In the genomic region with DNA sequence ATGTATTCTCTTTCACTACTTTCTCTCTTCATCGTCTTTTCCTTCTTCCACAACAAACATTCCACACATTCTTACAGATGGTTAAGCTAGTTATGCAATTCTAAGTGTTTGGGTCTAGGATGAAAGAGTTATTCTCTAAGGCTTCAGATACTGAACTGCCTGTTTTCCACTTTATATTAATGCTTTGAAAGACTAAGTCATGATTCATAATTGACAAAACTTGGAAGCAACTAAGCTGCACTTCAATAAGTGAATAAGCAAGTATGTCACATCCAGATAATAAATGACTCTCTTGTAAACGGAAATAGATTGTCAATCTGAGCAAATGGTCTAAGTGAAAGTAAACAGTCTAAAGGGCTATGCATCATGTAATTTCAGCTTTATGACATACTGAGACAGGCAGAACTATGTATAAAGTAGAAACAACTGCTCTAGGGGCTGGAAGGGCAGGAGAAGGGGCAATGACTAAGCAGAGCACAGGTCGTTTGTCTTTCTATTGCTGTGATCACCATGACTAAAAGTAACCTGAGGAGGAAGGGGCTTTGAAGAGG, we compare ENCODE assay signal across 26 mouse cellular contexts. TPM values are rescaled to one million over a fixed set of nuclear protein-coding genes. Genes with fewer than 3 reads are reported as not detected.
A peak's percentile ranks its signal among the peaks of the same experiment; 100 is the strongest.
DNase-seq lines count a peak whose midpoint lies in the region; ATAC-seq and TF ChIP-seq lines count a peak whose summit lies in the region.
"Had no signal": no experiment of that assay in that cellular context is flagged by ENCODE, and none has a peak within 500 bp of the region (broad histone marks: within the 10 kb centered on the region; RNA-seq: fewer than 3 reads in every experiment).

No protein-coding gene starts in this region.

- H3K9me3 ChIP-seq in heart, embryonic 12.5 days (replicated peaks): no peaks in the 10 kb centered on the region
- H3K9me3 ChIP-seq: embryonic facial prominence, embryonic 12.5 days; forebrain, embryonic 13.5 days; heart, embryonic 10.5 days; hindbrain, embryonic 10.5 days; limb, embryonic 12.5 days; midbrain, embryonic 12.5 days had no signal

- no peak for TF ChIP-seq CTCF in layer of hippocampus, adult 2 months (conservative IDR thresholded peaks at IDR 0.05)

- peaks cover 12% of the 10 kb centered on the region for H3K4me1 ChIP-seq in heart, embryonic 12.5 days (replicated peaks)
- H3K4me1 ChIP-seq: forebrain, embryonic 13.5 days; midbrain, embryonic 12.5 days had no signal

- no peaks in the 10 kb centered on the region for H3K27me3 ChIP-seq in heart, embryonic 12.5 days (replicated peaks)
- H3K27me3 ChIP-seq: embryonic facial prominence, embryonic 12.5 days; forebrain, embryonic 13.5 days; limb, embryonic 12.5 days; midbrain, embryonic 12.5 days; Patski had no signal

- no peak overlapping the region for H3K9ac ChIP-seq in heart, embryonic 12.5 days
- H3K9ac ChIP-seq: embryonic facial prominence, embryonic 12.5 days; forebrain, embryonic 13.5 days; limb, embryonic 12.5 days; liver, postnatal 0 days; midbrain, embryonic 12.5 days had no signal

- H3K36me3 ChIP-seq in heart, embryonic 12.5 days: peaks cover 21% of the 10 kb centered on the region

- no peak overlapping the region for H3K4me3 ChIP-seq in layer of hippocampus, adult 2 months
- H3K4me3 ChIP-seq in heart, embryonic 12.5 days: no peak overlapping the region
- H3K4me3 ChIP-seq: embryonic facial prominence, embryonic 12.5 days; erythroblast, embryonic 14.5 days; forebrain, embryonic 13.5 days; heart, embryonic 10.5 days; hindbrain, embryonic 10.5 days; limb, embryonic 12.5 days; midbrain, embryonic 12.5 days had no signal

- WGBS in large intestine, adult 2 months: 10% methylated on average over 3 of the region's 3 CpGs
- WGBS in heart, embryonic 12.5 days: 49% methylated on average over 3 of the region's 3 CpGs

- no peak overlapping the region for H3K4me2 ChIP-seq in heart, embryonic 12.5 days
- H3K4me2 ChIP-seq: embryonic facial prominence, embryonic 12.5 days; forebrain, embryonic 13.5 days; limb, embryonic 12.5 days; liver, embryonic 11.5 days; midbrain, embryonic 12.5 days had no signal

- ATAC-seq in heart, embryonic 12.5 days (ENCODE audit: insufficient number of reproducible peaks, low FRiP score): no peak
- ATAC-seq: forebrain, embryonic 13.5 days; hindbrain, postnatal 0 days; liver, postnatal 0 days; Patski had no signal

- no peak for DNase-seq in layer of hippocampus, adult 2 months (ENCODE audit: low spot score in 2 of 2)
- no peak for DNase-seq in layer of hippocampus, adult 9-10 months (ENCODE audit: low spot score)
- peak; percentile 69 for DNase-seq in 3T3-L1 (ENCODE audit: low read depth, low spot score)
- peak; percentile 69 for DNase-seq in NIH3T3 (ENCODE audit: low read depth)
- peak; percentile 27 for DNase-seq in large intestine, adult 2 months (ENCODE audit: low read depth, low spot score)
- DNase-seq in urinary bladder, postnatal 10 days (ENCODE audit: low spot score): no peak
- DNase-seq in embryo, embryonic 11 days: no peak
- DNase-seq: B cell, adult 2 months; cerebellum, adult 11 months; cerebellum, adult 9-11 months; kidney, adult 18-20 months; liver, postnatal 0 days; spleen, adult 18-20 months; thymus, postnatal 14 days had no signal

- H3K27ac ChIP-seq in layer of hippocampus, adult 2 months: peak overlapping the region; percentile 46; the same call in 1 of the 2 replicates
- H3K27ac ChIP-seq in heart, embryonic 12.5 days (ENCODE audit: poor library complexity, severe bottlenecking): no peak overlapping the region
- H3K27ac ChIP-seq: embryonic facial prominence, embryonic 12.5 days; forebrain, embryonic 13.5 days; heart, embryonic 10.5 days; hindbrain, embryonic 10.5 days; hindbrain, postnatal 0 days; kidney, postnatal 0 days; limb, embryonic 12.5 days; midbrain, embryonic 12.5 days had no signal

RNA-seq across cellular contexts. Expression of gene Dock7, which starts 29.5 kb away (rescaled TPM):
- 10 to 100 TPM; 31.2 to 39.7 TPM for total RNA-seq in layer of hippocampus, adult 2 months (2021)
- polyA plus RNA-seq in large intestine, adult 2 months (2012; rRNA removed): 18.0 and 25.3 TPM in 2 replicates
- 43.4 and 45.4 TPM in 2 replicates for polyA plus RNA-seq in heart, embryonic 12.5 days (2016; fragmentation: Nextera tagmentation; extraction: Ambion mirVana)

Comparison
In these comparisons a context has a peak if more than half of its experiments do, and no peak if none do; other contexts are left out.
1. DNase-seq: peak in 3T3-L1 (single experiment), NIH3T3 (single experiment) and large intestine, adult 2 months (single experiment); none in layer of hippocampus, adult 2 months (0 of 2), layer of hippocampus, adult 9-10 months (single experiment), urinary bladder, postnatal 10 days (single experiment) and embryo, embryonic 11 days (single experiment).